Mouse (Mus musculus) hindbrain, embryonic 13.5 days (tissue): ENCODE measurements at regions not wholly inside any gene's neighbourhood (a gene's known extent, or its start where the extent isn't known, plus 50 kb on each side); places are given as distances from the start of the nearest gene placed in this dataset.

Source experiments
- ATAC-seq: fragments of 200-750 bp; cut with Nextera tagmentation; 2 replicates; pipeline ENCODE4 v1.8.0; 2017; ENCODE audit warnings: moderate TSS enrichment; ENCODE audit not compliant: low FRiP score
- H3K27ac ChIP-seq: fragments of 300-500 bp; sonication (generic); 2 replicates; pipeline ENCODE4 v1.5.1; 2015; ENCODE audit warnings: inconsistent platforms, mild to moderate bottlenecking, moderate library complexity
- H3K27me3 ChIP-seq: fragments of 300-500 bp; sonication (generic); 2 replicates; pipeline ENCODE4 v1.6.1; 2015; ENCODE audit warnings: mild to moderate bottlenecking, inconsistent platforms
- H3K36me3 ChIP-seq: fragments of 300-500 bp; sonication (generic); 2 replicates; pipeline ENCODE4 v1.6.1; 2015; ENCODE audit warnings: mild to moderate bottlenecking, inconsistent platforms
- H3K4me1 ChIP-seq: fragments of 300-500 bp; sonication (generic); replicated peaks from 2 replicates; pipeline ENCODE4 v1.6.1; 2015; ENCODE audit warnings: inconsistent platforms
- H3K4me2 ChIP-seq: fragments of 300-500 bp; sonication (generic); 2 replicates; pipeline ENCODE4 v1.6.1; 2015; ENCODE audit warnings: inconsistent platforms, mild to moderate bottlenecking, moderate library complexity
- H3K4me3 ChIP-seq: fragments of 300-500 bp; sonication (generic); 2 replicates; pipeline ENCODE4 v1.5.1; 2015; ENCODE audit warnings: mild to moderate bottlenecking, inconsistent platforms
- H3K9ac ChIP-seq: fragments of 300-500 bp; sonication (generic); 2 replicates; pipeline ENCODE4 v1.6.1; 2015; ENCODE audit warnings: mild to moderate bottlenecking, inconsistent platforms
- H3K9me3 ChIP-seq: fragments of 300-500 bp; sonication (generic); 2 replicates; pipeline ENCODE4 v1.6.1; 2016; ENCODE audit warnings: inconsistent platforms
- WGBS: fragments of 180-500 bp; shearing (Covaris S2); methylation state at CpG from one replicate; pipeline ENCODE4 v1.1.7; 2015; 5-methylcytosine and 5-hydroxymethylcytosine counted together

GRCm38 (mm10) chr13:82849037-82849436, 654.8 kb upstream of the Mef2c start:
- 83% methylated on average over 3 of the region's 3 CpGs for WGBS
- no peak overlapping the region for H3K27ac ChIP-seq
- ATAC-seq = no peak

GRCm38 (mm10) chr13:82869869-82870268, 634.0 kb upstream of the Mef2c start:
- Histone ChIP-seq H3K9ac (no peak overlapping the region), H3K27me3 (no peaks in the 10 kb centered on the region), H3K4me2 (no peak overlapping the region), H3K9me3 (no peaks in the 10 kb centered on the region), H3K4me1 (no peaks in the 10 kb centered on the region), H3K4me3 (no peak overlapping the region), H3K27ac (no peak overlapping the region), H3K36me3 (no peaks in the 10 kb centered on the region)
- no peak for ATAC-seq

More at GRCm38 (mm10) chr13:82849037-82849436, 654.8 kb upstream of the Mef2c start:
- no peak overlapping the region for H3K4me2 ChIP-seq
- no peaks in the 10 kb centered on the region for H3K36me3 ChIP-seq
- no peaks in the 10 kb centered on the region for H3K27me3 ChIP-seq
- H3K9me3 ChIP-seq = no peaks in the 10 kb centered on the region
- no peak overlapping the region for H3K4me3 ChIP-seq
- H3K4me1 ChIP-seq = no peaks in the 10 kb centered on the region
- no peak overlapping the region for H3K9ac ChIP-seq

DNA sequence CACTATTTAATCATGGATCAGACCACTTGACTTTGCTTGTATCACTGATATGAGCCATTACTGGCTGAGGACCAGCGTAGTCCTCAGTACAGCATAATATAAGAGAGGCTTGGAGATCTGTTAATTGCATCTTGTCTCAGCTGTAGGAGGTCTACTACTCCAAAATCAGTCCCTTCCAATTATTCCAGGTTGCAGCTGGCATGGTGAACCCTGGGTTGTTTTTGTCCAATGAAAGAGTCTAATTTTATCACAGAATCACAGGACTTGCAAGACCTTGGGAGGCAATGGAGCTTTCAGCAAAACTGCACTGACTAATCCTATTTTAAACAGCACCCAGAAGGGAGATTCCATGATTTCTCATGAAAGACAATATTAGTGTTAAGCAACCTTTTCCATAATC, 629.7 kb upstream of the Mef2c start:
- H3K4me2 ChIP-seq = no peak overlapping the region
- no peaks in the 10 kb centered on the region for H3K27me3 ChIP-seq
- no peak overlapping the region for H3K9ac ChIP-seq
- no peak for ATAC-seq
- WGBS = 84% methylated on average over 1 of the region's 1 CpGs
- no peaks in the 10 kb centered on the region for H3K4me1 ChIP-seq
- no peak overlapping the region for H3K27ac ChIP-seq
- H3K9me3 ChIP-seq = no peaks in the 10 kb centered on the region
- no peak overlapping the region for H3K4me3 ChIP-seq
- no peaks in the 10 kb centered on the region for H3K36me3 ChIP-seq

- H3K27me3 ChIP-seq = no peaks in the 10 kb centered on the region
- no peak overlapping the region for H3K4me2 ChIP-seq
- H3K4me1 ChIP-seq = no peaks in the 10 kb centered on the region
- no peaks in the 10 kb centered on the region for H3K36me3 ChIP-seq
- ATAC-seq = no peak
- no peak overlapping the region for H3K4me3 ChIP-seq
- H3K27ac ChIP-seq = no peak overlapping the region
- no peaks in the 10 kb centered on the region for H3K9me3 ChIP-seq
- no peak overlapping the region for H3K9ac ChIP-seq
These were observed 620.5 kb upstream of the Mef2c start for GRCm38 (mm10) chr13:82883368-82883767.

DNA sequence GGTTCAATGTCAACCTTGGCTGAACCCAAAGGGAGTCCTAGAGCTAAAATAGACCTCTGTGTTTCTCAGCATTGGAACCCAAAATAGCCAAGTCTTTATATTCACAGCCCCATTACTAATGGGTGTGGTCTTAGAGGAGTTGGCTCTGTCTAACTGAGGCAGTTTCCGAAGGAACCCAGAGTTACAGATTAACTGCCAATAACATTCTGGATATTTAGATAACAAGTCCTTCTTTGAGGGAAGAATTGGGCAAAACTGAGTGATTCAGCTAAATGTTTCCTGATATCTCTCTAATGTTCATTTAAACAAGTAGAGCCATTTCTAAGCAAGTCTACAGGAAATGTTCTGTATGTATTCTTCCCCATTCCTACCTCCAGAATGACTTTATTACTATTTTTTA, 615.1 kb upstream of the Mef2c start:
- no peak overlapping the region for H3K27ac ChIP-seq
- no peaks in the 10 kb centered on the region for H3K9me3 ChIP-seq
- no peaks in the 10 kb centered on the region for H3K27me3 ChIP-seq
- no peaks in the 10 kb centered on the region for H3K36me3 ChIP-seq
- no peak overlapping the region for H3K9ac ChIP-seq
- WGBS = 92% methylated on average over 1 of the region's 1 CpGs
- no peak overlapping the region for H3K4me2 ChIP-seq
- H3K4me3 ChIP-seq = no peak overlapping the region
- ATAC-seq = no peak
- H3K4me1 ChIP-seq = no peaks in the 10 kb centered on the region

- Histone ChIP-seq H3K27me3 (no peaks in the 10 kb centered on the region), H3K27ac (no peak overlapping the region), H3K4me3 (no peak overlapping the region), H3K9me3 (no peaks in the 10 kb centered on the region), H3K4me2 (no peak overlapping the region), H3K36me3 (no peaks in the 10 kb centered on the region), H3K9ac (no peak overlapping the region), H3K4me1 (no peaks in the 10 kb centered on the region)
- ATAC-seq = no peak
- 58% methylated on average over 2 of the region's 2 CpGs for WGBS
These were observed 611.1 kb upstream of the Mef2c start for GRCm38 (mm10) chr13:82892731-82893130.

- ATAC-seq = no peak
- Histone ChIP-seq H3K9ac (no peak overlapping the region), H3K36me3 (no peaks in the 10 kb centered on the region), H3K27ac (no peak overlapping the region), H3K27me3 (no peaks in the 10 kb centered on the region), H3K9me3 (no peaks in the 10 kb centered on the region), H3K4me1 (no peaks in the 10 kb centered on the region), H3K4me3 (no peak overlapping the region), H3K4me2 (no peak overlapping the region)
- WGBS = 64% methylated on average over 4 of the region's 4 CpGs
These were observed 604.1 kb upstream of the Mef2c start for GRCm38 (mm10) chr13:82899686-82900085.

- H3K9ac ChIP-seq = no peak overlapping the region
- ATAC-seq = no peak
- H3K4me3 ChIP-seq = no peak overlapping the region
- H3K27me3 ChIP-seq = no peaks in the 10 kb centered on the region
- no peak overlapping the region for H3K4me2 ChIP-seq
- H3K9me3 ChIP-seq = no peaks in the 10 kb centered on the region
- H3K36me3 ChIP-seq = no peaks in the 10 kb centered on the region
- WGBS = 77% methylated on average over 4 of the region's 4 CpGs
- H3K4me1 ChIP-seq = no peaks in the 10 kb centered on the region
- H3K27ac ChIP-seq = no peak overlapping the region
These were observed 601.7 kb upstream of the Mef2c start for GRCm38 (mm10) chr13:82902160-82902559.

GRCm38 (mm10) chr13:82903637-82904036, 600.2 kb upstream of the Mef2c start:
- H3K4me1 ChIP-seq = no peaks in the 10 kb centered on the region
- H3K9me3 ChIP-seq = no peaks in the 10 kb centered on the region
- no peak for ATAC-seq
- H3K36me3 ChIP-seq = no peaks in the 10 kb centered on the region
- H3K4me3 ChIP-seq = no peak overlapping the region
- no peak overlapping the region for H3K4me2 ChIP-seq
- H3K9ac ChIP-seq = no peak overlapping the region
- no peak overlapping the region for H3K27ac ChIP-seq
- H3K27me3 ChIP-seq = no peaks in the 10 kb centered on the region

- 88% methylated on average over 4 of the region's 4 CpGs for WGBS
These were observed 596.1 kb upstream of the Mef2c start for GRCm38 (mm10) chr13:82907689-82908088.

GRCm38 (mm10) chr13:82909151-82909550, 594.7 kb upstream of the Mef2c start:
- Histone ChIP-seq H3K4me3 (no peak overlapping the region), H3K4me1 (no peaks in the 10 kb centered on the region), H3K9ac (no peak overlapping the region), H3K9me3 (no peaks in the 10 kb centered on the region), H3K27me3 (no peaks in the 10 kb centered on the region), H3K4me2 (no peak overlapping the region), H3K27ac (no peak overlapping the region), H3K36me3 (no peaks in the 10 kb centered on the region)
- WGBS = 89% methylated on average over 4 of the region's 4 CpGs
- no peak for ATAC-seq

More at GRCm38 (mm10) chr13:82907689-82908088, 596.1 kb upstream of the Mef2c start:
- no peaks in the 10 kb centered on the region for H3K27me3 ChIP-seq
- H3K4me2 ChIP-seq = no peak overlapping the region
- H3K9ac ChIP-seq = no peak overlapping the region
- H3K4me3 ChIP-seq = no peak overlapping the region
- no peaks in the 10 kb centered on the region for H3K36me3 ChIP-seq
- H3K9me3 ChIP-seq = no peaks in the 10 kb centered on the region
- H3K4me1 ChIP-seq = no peaks in the 10 kb centered on the region
- no peak overlapping the region for H3K27ac ChIP-seq
- ATAC-seq = no peak

DNA sequence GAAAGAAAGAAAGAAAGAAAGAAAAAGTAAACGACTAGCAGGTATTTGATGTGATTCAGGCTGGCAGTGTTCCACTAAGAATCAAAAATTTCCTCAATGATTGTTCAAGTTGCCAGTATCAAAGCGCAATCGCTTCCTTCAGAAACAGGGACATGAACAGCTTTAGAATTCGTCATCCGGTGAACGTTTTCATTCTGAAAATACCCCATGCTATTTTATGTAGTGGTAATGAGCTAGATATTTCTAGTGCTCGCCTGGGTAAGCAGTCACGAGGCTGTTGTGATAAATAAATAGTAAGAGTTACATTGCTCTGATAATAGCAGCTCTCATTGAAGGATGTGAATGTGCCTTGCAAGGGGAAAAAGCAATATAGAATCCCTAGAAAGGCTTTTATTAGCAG, 591.0 kb upstream of the Mef2c start:
- Histone ChIP-seq H3K4me2 (no peak overlapping the region), H3K9ac (no peak overlapping the region), H3K4me1 (no peaks in the 10 kb centered on the region), H3K9me3 (no peaks in the 10 kb centered on the region), H3K4me3 (no peak overlapping the region), H3K27me3 (no peaks in the 10 kb centered on the region), H3K27ac (no peak overlapping the region), H3K36me3 (no peaks in the 10 kb centered on the region)
- 86% methylated on average over 8 of the region's 8 CpGs for WGBS
- ATAC-seq = no peak

GRCm38 (mm10) chr13:82915194-82915593, 588.6 kb upstream of the Mef2c start:
- Histone ChIP-seq H3K27me3 (no peaks in the 10 kb centered on the region), H3K4me3 (no peak overlapping the region), H3K4me1 (no peaks in the 10 kb centered on the region), H3K27ac (no peak overlapping the region), H3K9ac (no peak overlapping the region), H3K9me3 (no peaks in the 10 kb centered on the region), H3K36me3 (no peaks in the 10 kb centered on the region), H3K4me2 (no peak overlapping the region)
- 90% methylated on average over 4 of the region's 4 CpGs for WGBS
- ATAC-seq = no peak

GRCm38 (mm10) chr13:82930010-82930409, 573.8 kb upstream of the Mef2c start:
- H3K9me3 ChIP-seq = no peaks in the 10 kb centered on the region
- no peaks in the 10 kb centered on the region for H3K36me3 ChIP-seq
- H3K4me2 ChIP-seq = no peak overlapping the region
- no peak overlapping the region for H3K4me3 ChIP-seq
- H3K27me3 ChIP-seq = no peaks in the 10 kb centered on the region
- no peak overlapping the region for H3K27ac ChIP-seq
- no peak for ATAC-seq
- H3K4me1 ChIP-seq = no peaks in the 10 kb centered on the region
- no peak overlapping the region for H3K9ac ChIP-seq
